Mouse (Mus musculus): Measurements from ENCODE around the gene Papss2.
"Not testable (repeated sequence)": the region's sequence is repeated elsewhere in the genome, so short reads cannot be mapped to it uniquely, and the experiment has no call there.

DNA sequence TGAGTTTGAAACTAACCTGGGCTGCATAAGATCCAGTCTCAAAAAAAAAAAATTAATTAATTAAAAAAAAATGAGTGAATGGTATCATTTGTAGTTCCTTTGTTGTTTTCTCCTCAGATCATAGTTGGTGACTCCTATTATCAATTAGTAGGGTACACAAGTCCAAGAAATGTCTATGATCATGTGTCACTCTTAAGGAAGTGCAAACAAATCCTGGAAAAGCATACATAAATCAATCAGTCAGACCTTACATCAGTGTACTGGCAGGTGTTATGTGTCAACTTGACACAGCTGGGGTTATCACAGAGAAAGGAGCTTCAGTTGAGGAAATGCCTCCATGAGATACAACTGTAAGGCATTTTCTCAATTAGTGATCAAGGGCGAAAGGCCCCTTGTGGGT lies 72.2 kb downstream of the Papss2 start:
- not testable (repeated sequence) for TF ChIP-seq POLR2A (IDR thresholded peaks at IDR 0.05; ENCODE audit: borderline replicate concordance, low read depth, low read length); CTCF (IDR thresholded peaks at IDR 0.05; ENCODE audit: low read depth, low read length)
